Mouse (Mus musculus) Patski (cell line): ENCODE results near the gene Basp1. TPM values are rescaled to one million over a fixed set of nuclear protein-coding genes. Genes with fewer than 3 reads are reported as not detected.
"Not testable (repeated sequence)": the region's sequence is repeated elsewhere in the genome, so short reads cannot be mapped to it uniquely, and the experiment has no call there.

Experiments
- ATAC-seq: fragments of 100-300 bp; one replicate; pipeline ENCODE4 v1.8.0; 2021
- CTCF ChIA-PET: fragments of 350-600 bp; sonication (Branson Sonifier 250); formaldehyde crosslinking; loops from one replicate; lab custom pipeline; 2022; ENCODE audit warnings: inconsistent platforms; lab: Charles Lee
- POLR2A ChIA-PET: fragments of 350-600 bp; sonication (Branson Sonifier 250); formaldehyde crosslinking; loops from one replicate; lab custom pipeline; 2022; ENCODE audit warnings: antibody characterized with exemption, inconsistent platforms; lab: Charles Lee
- DNase-seq: peaks from one replicate; pipeline ENCODE4 v3.0.0-alpha.2; 2011; ENCODE audit warnings: low read depth, low spot score
- H3K27me3 ChIP-seq: fragments of 371-371 bp; one replicate; pipeline ENCODE4 v1.5.1; 2021
- CTCF ChIP-seq: fragments of 100-300 bp; IDR thresholded peaks from one replicate; pipeline ENCODE4 v1.5.1; 2021
- in situ Hi-C: fragments of 300-500 bp; cut with MboI; formaldehyde crosslinking; loops from 3 replicates; pipeline ENCODE4 v1.11.1; 2018; ENCODE audit warnings: low pct_unique_long_range_greater_than_20kb, mixed read lengths
- polyA plus RNA-seq: library from polyadenylated mRNA; unstranded; gene quantifications from one replicate; pipeline ENCODE4 v1.2.3, GENCODE M21; 2021

The Basp1 gene
- 113 TPM for polyA plus RNA-seq

DNA sequence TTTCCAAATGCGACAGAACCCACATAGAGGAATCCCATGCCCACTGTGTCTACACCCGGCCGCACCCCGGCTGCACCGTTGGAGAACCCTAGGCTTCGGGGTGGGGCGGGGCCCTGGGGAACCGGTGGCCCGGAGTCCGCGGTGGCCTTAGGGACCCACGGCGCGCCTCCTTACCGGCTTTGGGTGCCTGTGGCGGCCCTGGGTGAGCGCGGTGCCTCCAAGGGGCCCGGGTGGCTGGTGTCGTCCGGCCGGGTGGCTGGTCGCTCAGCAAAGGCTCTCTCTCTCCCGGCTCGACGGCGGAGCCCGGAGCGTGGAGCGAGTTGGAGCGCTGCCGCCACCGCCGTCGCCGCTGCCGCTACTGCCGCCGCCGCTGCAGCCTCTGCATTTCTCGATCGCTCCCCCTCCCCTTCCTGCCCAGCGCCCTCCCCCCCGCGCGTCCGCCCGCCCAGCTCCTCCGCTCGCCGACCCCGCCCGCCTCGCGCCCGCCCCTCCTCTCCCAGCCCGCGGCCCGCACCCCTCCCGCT is at the start of gene Basp1:
Basp1 (minus strand) TSS at position 387 of the 524 bp plus-strand sequence.
- ATAC-seq (peak; percentile 56), DNase-seq (no peak)
- H3K27me3 ChIP-seq: no peaks in the 10 kb centered on the region
- in situ Hi-C loops: loop anchor here (10.0 kb wide), 2 partner anchors 259 to 689 kb away; no protein-coding TSS in a partner anchor
- no peak for TF ChIP-seq CTCF
- ChIA-PET CTCF (interaction anchor here (1.1 to 5.3 kb wide), 7 partner anchors 90 to 365 kb away, joined by 3 to 46 read pairs (median 3); no protein-coding TSS in a partner anchor), POLR2A (interaction anchor here (0.6 to 0.8 kb wide), 2 partner anchors 92 to 144 kb away, joined by 3 read pairs; no protein-coding TSS in a partner anchor)

DNA sequence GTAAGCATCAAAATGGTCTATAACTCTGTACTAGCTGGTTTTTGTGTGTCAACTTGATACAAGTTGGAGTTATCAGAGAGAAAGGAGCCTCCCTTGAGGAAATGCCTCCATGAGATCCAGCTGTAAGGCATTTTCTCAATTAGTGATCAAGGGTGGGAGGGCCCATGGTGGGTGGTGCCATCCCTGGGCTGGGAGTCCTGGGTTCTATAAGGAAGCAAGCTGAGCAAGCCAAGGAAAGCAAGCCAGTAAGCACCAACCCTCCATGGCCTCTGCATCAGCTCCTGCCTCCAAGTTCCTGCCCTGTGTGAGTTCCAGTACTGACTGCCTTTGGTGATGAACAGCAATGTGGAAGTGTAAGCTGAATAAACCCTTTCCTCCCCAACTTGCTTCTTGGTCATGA is 49.5 kb upstream of the Basp1 start:
- H3K27me3 ChIP-seq, DNase-seq, in situ Hi-C loops, ATAC-seq, CTCF ChIA-PET: not testable (repeated sequence)
- POLR2A ChIA-PET: interaction anchor here (0.6 kb wide), 1 partner anchor 196 kb away, joined by 4 read pairs; no protein-coding TSS in a partner anchor

DNA sequence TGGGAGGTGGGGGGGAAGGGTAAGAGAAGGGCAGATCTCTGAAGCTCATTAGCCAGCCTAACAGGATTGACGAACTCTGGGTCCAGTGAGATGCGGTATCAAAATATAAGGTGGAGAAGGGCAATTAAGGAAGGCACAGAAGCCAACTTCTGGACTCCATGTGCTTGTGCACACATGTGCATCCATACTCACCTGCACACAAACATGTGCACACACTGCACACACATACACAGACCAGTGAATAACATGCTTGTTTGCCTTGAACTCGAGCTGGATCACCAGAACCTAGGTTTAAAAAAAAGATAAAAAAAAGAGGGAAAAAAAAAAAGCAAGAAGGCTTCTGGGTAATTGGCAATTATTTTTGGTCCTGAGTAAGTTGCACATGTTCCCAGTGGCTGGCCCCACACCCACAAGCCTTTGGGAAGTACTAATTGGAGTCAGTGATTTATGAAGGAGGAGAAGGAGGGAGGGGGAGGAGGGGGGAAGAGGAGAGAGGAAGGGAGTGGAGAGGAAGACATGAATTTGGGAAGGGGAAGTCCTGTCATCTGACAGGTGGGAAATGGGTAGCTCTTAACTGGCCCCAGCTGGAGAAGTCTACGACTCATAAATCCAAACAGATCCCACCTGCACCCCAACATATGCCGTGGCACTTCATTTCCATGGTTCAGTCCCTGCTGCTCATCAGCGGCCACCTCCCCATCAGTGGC is 48.6 kb upstream of the Basp1 start:
- in situ Hi-C loops: no loop called here
- ATAC-seq (no peak), DNase-seq (no peak)
- no peaks in the 10 kb centered on the region for H3K27me3 ChIP-seq
- ChIA-PET POLR2A (no interaction called here), CTCF (interaction anchor here (1.3 kb wide), 1 partner anchor 10 kb away, joined by 3 read pairs; no protein-coding TSS in a partner anchor)
- no peak for TF ChIP-seq CTCF

DNA sequence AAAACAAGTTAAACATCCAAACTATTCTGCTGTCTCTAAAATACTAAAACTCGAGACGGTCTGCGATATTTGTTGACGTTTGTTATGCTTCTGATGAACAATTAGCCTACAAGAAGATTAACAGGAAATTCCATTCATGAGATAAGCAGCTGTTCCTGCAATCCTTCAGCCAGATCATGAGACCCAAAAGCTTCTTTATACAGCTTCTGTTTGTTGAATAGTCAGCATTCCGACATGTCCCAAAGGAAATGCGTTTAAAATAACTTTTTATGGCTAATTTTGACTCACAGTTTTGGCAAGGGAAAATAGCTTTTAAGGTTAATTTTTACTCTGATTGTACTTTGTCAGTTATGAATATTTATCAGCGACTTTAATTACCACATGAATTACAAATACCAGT is 46.3 kb upstream of the Basp1 start:
- CTCF ChIA-PET: interaction anchor here (0.8 to 2.7 kb wide), 7 partner anchors 10 to 301 kb away, joined by 3 to 18 read pairs (median 3); no protein-coding TSS in a partner anchor
- no peaks in the 10 kb centered on the region for H3K27me3 ChIP-seq
- TF ChIP-seq CTCF: no peak
- POLR2A ChIA-PET: no interaction called here
- in situ Hi-C loops: no loop called here
- DNase-seq (no peak), ATAC-seq (no peak)

DNA sequence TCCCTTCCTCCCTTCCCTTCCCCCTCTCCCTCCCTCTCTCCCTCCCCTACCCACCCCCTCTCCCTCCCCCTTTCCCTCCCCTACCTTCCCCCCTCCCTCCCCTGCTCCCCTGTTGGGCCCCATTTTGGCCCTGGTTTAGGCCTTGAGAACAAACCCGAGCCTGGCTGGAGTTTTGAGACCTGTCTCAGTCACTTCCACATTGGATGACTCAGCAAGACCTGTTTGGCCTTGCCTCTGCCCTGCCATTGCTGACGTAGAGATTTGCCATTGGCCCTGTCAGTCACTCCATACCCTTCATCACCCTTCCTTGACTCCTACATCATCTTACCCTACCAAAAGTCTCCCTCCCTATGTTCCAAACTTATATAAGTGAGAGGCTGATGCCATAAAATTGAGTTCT is 43.9 kb upstream of the Basp1 start:
- ATAC-seq (no peak), DNase-seq (no peak)
- no peak for TF ChIP-seq CTCF
- in situ Hi-C loops: no loop called here
- CTCF ChIA-PET: interaction anchor here (1.0 kb wide), 1 partner anchor 11 kb away, joined by 3 read pairs; no protein-coding TSS in a partner anchor
- no peaks in the 10 kb centered on the region for H3K27me3 ChIP-seq
- POLR2A ChIA-PET: no interaction called here

DNA sequence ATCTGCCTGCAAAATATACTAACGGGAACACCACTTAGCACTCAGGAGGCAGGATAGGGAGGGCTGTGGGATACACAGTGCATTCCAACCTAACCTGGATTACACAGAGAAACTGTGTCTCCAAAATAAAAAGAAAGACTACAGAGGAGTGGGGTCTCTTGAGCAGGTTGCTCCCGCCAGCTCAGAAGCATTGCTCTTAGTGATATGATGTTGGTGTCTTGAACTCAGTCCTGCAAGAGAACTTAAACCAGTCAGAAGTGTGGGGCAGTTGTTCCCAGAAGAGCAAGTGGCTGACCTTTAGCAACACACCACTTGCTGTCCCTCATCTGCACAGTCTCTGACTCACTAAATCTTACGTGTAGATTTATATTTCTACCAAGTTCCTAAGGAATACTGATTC is 40.0 kb upstream of the Basp1 start:
- no peaks in the 10 kb centered on the region for H3K27me3 ChIP-seq
- ATAC-seq (no peak), DNase-seq (no peak)
- ChIA-PET POLR2A (no interaction called here), CTCF (interaction anchor here (1.3 kb wide), 1 partner anchor 13 kb away, joined by 3 read pairs; no protein-coding TSS in a partner anchor)
- in situ Hi-C loops: no loop called here
- TF ChIP-seq CTCF: no peak

DNA sequence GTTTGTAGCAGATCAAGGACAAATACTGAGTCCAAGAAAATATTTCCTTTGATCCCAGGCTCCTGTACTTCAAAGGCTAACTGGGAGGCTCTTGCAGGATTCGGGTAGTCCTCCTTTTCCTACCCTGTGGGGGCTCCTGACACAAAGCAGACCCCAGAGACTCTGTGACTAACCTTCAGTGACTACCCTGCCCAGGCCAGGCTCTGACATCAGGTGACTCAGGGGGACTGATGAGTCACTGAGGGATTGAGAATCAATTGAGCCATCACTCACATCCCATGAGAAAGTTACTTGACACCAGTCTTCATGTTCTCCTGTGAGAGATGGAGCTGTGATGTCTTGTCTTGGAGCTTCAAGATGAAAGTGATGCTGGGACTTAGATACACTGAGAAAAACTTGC is 35.8 kb upstream of the Basp1 start:
- ATAC-seq (no peak), DNase-seq (no peak)
- CTCF ChIA-PET: interaction anchor here (1.0 to 3.2 kb wide), 4 partner anchors 8 to 18 kb away, joined by 3 to 18 read pairs (median 3); no protein-coding TSS in a partner anchor
- POLR2A ChIA-PET: no interaction called here
- TF ChIP-seq CTCF: no peak
- no peaks in the 10 kb centered on the region for H3K27me3 ChIP-seq
- in situ Hi-C loops: loop anchor here (10.0 kb wide), 1 partner anchor 515 kb away; no protein-coding TSS in a partner anchor

DNA sequence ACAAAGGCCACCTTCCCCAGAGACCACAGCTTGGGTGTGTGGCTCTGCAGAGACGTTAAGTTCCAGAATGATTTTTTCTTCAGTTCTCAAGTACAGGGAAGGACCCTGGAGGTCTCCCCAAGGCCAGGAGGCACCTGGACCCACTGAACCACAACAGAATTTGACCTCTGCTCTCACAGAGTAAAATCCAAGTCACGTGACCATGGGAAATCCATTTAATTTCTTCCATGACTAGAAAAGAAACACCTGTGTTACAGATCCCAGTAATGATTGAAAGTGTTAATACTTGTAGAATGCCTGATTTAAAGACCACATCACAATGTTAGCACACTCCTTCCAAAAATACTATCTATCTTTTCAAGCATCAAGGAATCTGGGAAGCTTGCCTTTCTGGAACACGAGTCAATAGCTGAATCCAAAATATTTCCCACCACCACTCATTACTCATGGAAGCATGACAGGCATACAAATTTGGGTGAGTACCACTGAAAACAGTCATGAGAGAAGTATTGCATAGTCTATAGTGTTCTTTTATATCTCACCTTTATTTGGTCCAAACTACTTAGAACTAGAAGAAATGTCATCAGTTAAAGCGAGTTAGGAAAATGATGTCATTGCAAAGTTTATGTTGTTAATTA is 35.3 kb upstream of the Basp1 start:
- CTCF ChIA-PET: interaction anchor here (1.0 to 3.2 kb wide), 3 partner anchors 8 to 19 kb away, joined by 3 to 18 read pairs (median 3); no protein-coding TSS in a partner anchor

DNA sequence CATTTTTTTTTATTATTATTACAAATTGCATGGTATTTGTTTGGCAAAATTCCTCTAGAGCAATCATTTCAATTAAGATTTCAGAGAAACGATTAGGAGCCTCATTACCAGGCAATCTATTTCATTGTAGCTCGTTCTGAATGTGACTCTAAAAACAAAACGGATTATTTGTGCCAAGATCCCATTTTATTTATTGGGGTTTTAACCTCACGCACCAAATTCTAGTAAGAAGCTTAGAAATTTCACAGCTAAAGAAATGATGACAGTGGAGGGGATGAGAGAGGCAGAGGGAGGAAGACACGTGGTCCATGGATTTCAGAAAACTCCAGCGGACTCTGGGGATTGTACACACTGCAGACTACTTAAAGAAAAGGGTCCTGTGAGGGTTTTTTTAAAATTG is 33.6 kb upstream of the Basp1 start:
- ATAC-seq (no peak), DNase-seq (no peak)
- in situ Hi-C loops: loop anchor here (10.0 kb wide), 1 partner anchor 518 kb away; no protein-coding TSS in a partner anchor
- CTCF ChIA-PET: interaction anchor here (0.7 to 0.9 kb wide), 2 partner anchors 164 to 275 kb away, joined by 3 read pairs; no protein-coding TSS in a partner anchor
- no peaks in the 10 kb centered on the region for H3K27me3 ChIP-seq
- POLR2A ChIA-PET: no interaction called here
- TF ChIP-seq CTCF: no peak

More for the DNA sequence above, 35.3 kb upstream of the Basp1 start:
- DNase-seq (no peak), ATAC-seq (no peak)
- POLR2A ChIA-PET: no interaction called here
- in situ Hi-C loops: loop anchor here (10.0 kb wide), 1 partner anchor 516 kb away; no protein-coding TSS in a partner anchor
- no peak for TF ChIP-seq CTCF
- H3K27me3 ChIP-seq: no peaks in the 10 kb centered on the region

DNA sequence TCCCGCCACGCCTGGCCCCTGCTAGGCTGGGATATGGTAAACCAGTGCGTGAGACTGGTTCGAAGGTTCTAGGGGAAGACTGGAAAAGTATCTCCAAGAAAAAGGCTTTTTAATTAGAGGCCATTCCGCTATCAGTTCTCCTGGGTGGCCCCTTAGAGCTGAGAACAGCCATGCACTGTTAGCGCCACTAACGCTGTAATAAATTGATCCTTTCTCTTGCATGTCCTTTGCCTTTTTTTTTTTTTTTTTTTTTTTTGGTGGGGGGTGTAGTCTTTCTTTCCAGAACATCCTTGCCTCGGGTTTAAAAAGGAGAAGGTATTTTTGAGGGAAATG is 32.6 kb upstream of the Basp1 start:
- ATAC-seq (no peak), DNase-seq (no peak)
- ChIA-PET CTCF (interaction anchor here (0.9 to 1.0 kb wide), 2 partner anchors 272 to 277 kb away, joined by 3 read pairs; no protein-coding TSS in a partner anchor), POLR2A (no interaction called here)
- in situ Hi-C loops: loop anchor here (10.0 kb wide), 1 partner anchor 519 kb away; no protein-coding TSS in a partner anchor
- no peaks in the 10 kb centered on the region for H3K27me3 ChIP-seq
- TF ChIP-seq CTCF: no peak
